Mouse (Mus musculus) embryonic facial prominence, embryonic 12.5 days (tissue): Measurements from ENCODE around the gene Dot1l. TPM values are rescaled to one million over a fixed set of nuclear protein-coding genes. Genes with fewer than 3 reads are reported as not detected.
A peak's percentile ranks its signal among the peaks of the same experiment; 100 is the strongest.
"Not testable (repeated sequence)": the region's sequence is repeated elsewhere in the genome, so short reads cannot be mapped to it uniquely, and the experiment has no call there.

Experiments
- ATAC-seq: fragments of 200-750 bp; cut with Nextera tagmentation; 2 replicates; pipeline ENCODE4 v1.8.0; 2017; ENCODE audit not compliant: insufficient number of reproducible peaks, insufficient read depth, low FRiP score, low TSS enrichment
- H3K27ac ChIP-seq: fragments of 300-500 bp; sonication (generic); 2 replicates; pipeline ENCODE4 v1.5.1; 2016; ENCODE audit warnings: mild to moderate bottlenecking
- H3K27me3 ChIP-seq: fragments of 300-500 bp; sonication (generic); 2 replicates; pipeline ENCODE4 v1.6.1; 2016; ENCODE audit warnings: mild to moderate bottlenecking, moderate library complexity
- H3K36me3 ChIP-seq: fragments of 300-500 bp; sonication (generic); 2 replicates; pipeline ENCODE4 v1.6.1; 2016; ENCODE audit warnings: mild to moderate bottlenecking
- H3K4me1 ChIP-seq: fragments of 300-500 bp; sonication (generic); 2 replicates; pipeline ENCODE4 v1.6.1; 2016
- H3K4me2 ChIP-seq: fragments of 300-500 bp; sonication (generic); replicated peaks from 2 replicates; pipeline ENCODE4 v1.6.1; 2016; ENCODE audit warnings: mild to moderate bottlenecking, moderate library complexity
- H3K4me3 ChIP-seq: fragments of 300-500 bp; sonication (generic); 2 replicates; pipeline ENCODE4 v1.5.1; 2016; ENCODE audit warnings: mild to moderate bottlenecking
- H3K9ac ChIP-seq: fragments of 300-500 bp; sonication (generic); 2 replicates; pipeline ENCODE4 v1.6.1; 2016; ENCODE audit warnings: mild to moderate bottlenecking, moderate library complexity
- H3K9me3 ChIP-seq: fragments of 300-500 bp; sonication (generic); 2 replicates; pipeline ENCODE4 v1.6.1; 2016; ENCODE audit warnings: mild to moderate bottlenecking, moderate library complexity
- WGBS: fragments of 180-500 bp; shearing (Covaris S2); methylation state at CpG from one replicate; pipeline ENCODE4 v1.1.7; 2016; 5-methylcytosine and 5-hydroxymethylcytosine counted together
- polyA plus RNA-seq: library from polyadenylated mRNA; unstranded; fragments of >200 nt; fragmentation: Nextera tagmentation; extraction: Ambion mirVana; gene quantifications from 2 replicates; pipeline ENCODE4 v1.2.1, GENCODE M21; 2016

Gene Dot1l
- polyA plus RNA-seq, 1 experiment from 2014 or later = 23.5 TPM

DNA sequence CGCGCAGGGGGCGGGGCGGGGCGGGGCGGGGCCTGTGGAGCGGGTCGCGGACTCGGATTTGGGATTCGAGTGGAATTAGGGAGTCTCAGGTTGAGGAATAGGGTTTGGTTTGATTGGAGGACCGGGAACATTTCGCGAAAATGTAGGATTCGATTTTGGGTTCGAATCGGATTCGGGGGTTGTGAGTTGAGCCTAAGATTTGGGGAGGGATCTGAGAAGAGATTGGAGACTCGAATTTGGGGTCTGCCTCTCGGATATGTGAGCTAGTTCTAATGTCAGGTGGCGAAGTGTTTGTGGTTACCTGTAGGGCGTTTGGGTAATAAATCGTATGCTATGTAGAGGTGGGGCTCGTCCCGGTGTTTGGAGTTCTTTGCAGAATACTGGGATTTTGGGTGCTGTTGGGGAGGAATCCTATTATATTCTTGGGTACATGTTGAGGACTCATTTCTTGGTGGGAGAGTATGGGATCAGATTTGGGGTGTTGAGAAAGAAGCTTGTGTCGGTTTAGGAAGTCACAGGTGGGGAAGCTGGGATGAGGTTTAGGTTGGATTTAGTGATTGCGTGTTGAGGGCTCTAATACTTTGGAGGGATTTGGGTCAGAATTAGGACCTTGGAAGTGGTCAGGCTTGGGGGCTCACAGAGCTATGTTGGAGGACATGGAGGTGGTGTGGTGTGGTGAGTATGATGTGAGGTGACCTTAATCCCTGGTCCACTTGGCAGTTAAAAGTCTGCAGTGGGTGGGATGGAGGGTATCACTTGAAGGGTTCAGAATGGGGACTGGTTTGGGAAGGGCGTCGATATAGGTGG lies 72.3 kb downstream of the Dot1l start:
- H3K4me1 ChIP-seq = peaks cover 29% of the 10 kb centered on the region

DNA sequence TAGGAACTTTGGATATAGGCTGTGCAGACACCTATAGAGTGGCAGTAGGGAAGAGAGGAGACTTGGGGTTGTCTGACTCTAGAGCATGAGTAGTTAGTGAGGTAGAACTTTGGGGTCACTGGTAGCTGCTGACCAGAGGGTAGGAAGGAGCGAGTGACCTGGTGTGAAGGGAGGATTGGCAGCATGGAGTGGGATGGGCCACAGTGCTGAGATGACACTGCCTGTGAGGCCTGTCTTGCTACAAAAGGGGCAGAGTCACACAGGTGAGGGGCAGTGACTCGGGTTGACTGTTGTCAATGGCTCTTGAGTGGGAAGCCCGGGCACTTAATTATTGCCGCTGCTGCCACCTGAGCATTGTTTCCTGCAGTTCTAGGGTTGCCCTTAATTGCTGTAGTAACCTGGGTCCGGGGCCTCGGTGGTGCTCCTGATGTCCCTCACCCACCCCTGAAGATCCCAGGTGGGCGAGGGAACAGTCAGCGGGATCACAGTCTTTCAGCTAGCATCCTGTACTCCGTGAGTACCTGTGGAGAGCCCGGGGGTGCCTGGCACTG lies 72.9 kb downstream of the Dot1l start:
- Histone ChIP-seq H3K9ac (peak overlapping the region; percentile 94), H3K4me3 (peak overlapping the region; percentile 81), H3K4me2 (peak overlapping the region; percentile 92), H3K36me3 (peaks cover 20% of the 10 kb centered on the region), H3K9me3 (no peaks in the 10 kb centered on the region), H3K27ac (no peak overlapping the region), H3K4me1 (peaks cover 29% of the 10 kb centered on the region), H3K27me3 (no peaks in the 10 kb centered on the region)
- 72% methylated on average over 10 of the region's 10 CpGs for WGBS
- ATAC-seq = no peak

More for the DNA sequence above, 72.3 kb downstream of the Dot1l start:
- Histone ChIP-seq H3K9ac (peak overlapping the region; percentile 94), H3K9me3 (no peaks in the 10 kb centered on the region), H3K4me3 (peak overlapping the region; percentile 81), H3K27me3 (no peaks in the 10 kb centered on the region), H3K4me2 (peak overlapping the region; percentile 92), H3K27ac (peak overlapping the region; percentile 92), H3K36me3 (peaks cover 20% of the 10 kb centered on the region)
- no peak for ATAC-seq
- 6% methylated on average over 29 of the region's 29 CpGs for WGBS

DNA sequence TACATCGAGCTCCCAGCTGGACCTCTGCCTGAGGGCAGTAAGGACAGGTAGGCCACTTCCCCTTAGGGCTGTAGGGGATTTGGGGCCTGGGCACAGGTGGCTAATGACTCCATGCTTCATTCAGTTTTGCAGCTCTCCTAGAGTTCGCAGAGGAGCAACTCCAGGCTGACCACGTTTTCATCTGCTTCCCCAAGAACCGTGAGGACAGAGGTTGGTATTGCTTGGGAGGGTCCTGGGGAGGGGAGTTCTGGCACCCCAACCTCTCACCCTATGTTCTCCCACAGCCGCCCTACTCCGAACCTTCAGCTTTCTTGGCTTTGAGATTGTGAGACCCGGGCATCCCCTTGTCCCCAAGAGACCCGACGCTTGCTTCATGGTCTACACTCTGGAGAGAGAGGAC lies 73.6 kb downstream of the Dot1l start:
- Histone ChIP-seq H3K36me3 (peaks cover 20% of the 10 kb centered on the region), H3K4me1 (peaks cover 29% of the 10 kb centered on the region), H3K4me2 (peak overlapping the region; percentile 92), H3K4me3 (peak overlapping the region; percentile 81)
- H3K27ac ChIP-seq, ATAC-seq, H3K27me3 ChIP-seq, H3K9ac ChIP-seq, H3K9me3 ChIP-seq: not testable (repeated sequence)
- 91% methylated on average over 9 of the region's 9 CpGs for WGBS

DNA sequence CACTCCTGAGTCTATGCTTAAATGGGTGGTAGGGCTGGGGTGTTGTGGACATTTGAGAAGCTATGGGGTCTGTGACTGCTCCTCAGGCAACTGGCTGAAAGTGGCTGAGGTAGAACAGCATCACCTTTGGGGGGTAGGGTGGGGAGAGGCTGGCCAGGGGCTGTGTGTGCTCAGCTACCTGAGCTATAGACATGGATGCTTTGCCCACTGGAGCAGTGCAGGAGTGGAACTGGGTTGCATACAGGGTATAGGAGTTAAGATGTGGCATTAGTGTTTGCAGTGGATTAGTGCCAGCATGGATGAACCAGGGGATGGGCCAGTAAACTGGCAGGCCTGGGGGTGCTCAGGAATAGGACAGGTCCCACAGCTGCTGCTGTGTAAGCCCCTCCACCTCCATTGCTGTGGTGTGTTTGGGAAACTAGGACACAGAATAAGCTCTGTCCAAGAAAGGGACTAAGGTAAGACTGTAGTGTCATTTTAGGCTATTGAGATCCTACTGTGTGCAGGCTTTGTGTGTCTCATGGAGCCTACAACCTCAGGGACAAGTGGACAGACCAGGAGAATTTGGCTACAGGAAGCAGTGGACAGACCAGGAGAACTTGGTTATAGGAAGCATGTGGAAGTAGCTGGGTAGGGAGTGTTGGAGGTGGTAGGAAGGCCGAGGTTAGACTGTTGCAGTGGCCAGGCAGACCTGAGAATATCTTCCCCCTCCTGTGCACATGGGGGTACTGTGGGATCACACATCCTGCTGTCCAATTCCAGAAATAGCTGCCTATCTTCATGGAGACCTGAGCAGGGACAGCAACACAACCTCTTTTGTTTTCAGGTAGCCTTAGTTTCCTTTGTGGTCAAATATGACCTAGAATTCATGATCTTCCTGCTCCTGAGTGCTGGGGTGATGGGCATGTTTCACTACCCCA lies 74.6 kb downstream of the Dot1l start:
- 59% methylated on average over 1 of the region's 1 CpGs for WGBS
- H3K9ac ChIP-seq = no peak overlapping the region
- peaks cover 4% of the 10 kb centered on the region; the same call in 1 of the 2 replicates for H3K9me3 ChIP-seq
- H3K27me3 ChIP-seq = peaks cover 16% of the 10 kb centered on the region
- peaks cover 29% of the 10 kb centered on the region for H3K4me1 ChIP-seq
- H3K27ac ChIP-seq = no peak overlapping the region
- no peak overlapping the region for H3K4me2 ChIP-seq
- no peak overlapping the region for H3K4me3 ChIP-seq
- peaks cover 20% of the 10 kb centered on the region for H3K36me3 ChIP-seq
- ATAC-seq = no peak

DNA sequence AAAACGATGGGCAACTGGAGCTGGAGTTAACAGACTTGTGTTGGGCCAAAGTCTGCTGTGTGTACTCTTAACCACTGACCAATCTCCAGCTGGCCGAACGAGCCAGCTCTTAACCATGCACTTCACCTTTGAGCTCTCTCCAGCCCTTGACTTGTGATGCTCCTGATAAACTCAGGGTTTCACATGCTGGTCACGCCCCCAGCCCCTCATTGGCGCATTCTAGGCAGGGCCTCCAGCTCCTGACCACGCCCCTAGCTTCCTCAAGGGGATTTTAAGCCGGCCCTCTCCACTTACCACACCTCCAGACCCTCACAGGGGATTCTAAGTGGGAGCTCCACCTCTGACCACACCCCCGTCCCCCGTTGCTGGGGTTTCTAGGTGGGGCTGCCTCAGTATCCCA lies 76.1 kb downstream of the Dot1l start:
- H3K27me3 ChIP-seq = peaks cover 31% of the 10 kb centered on the region
- no peak overlapping the region for H3K4me2 ChIP-seq
- H3K9ac ChIP-seq = no peak overlapping the region
- peaks cover 9% of the 10 kb centered on the region; the same call in 1 of the 2 replicates for H3K9me3 ChIP-seq
- ATAC-seq = no peak
- H3K4me3 ChIP-seq = no peak overlapping the region
- peaks cover 29% of the 10 kb centered on the region for H3K4me1 ChIP-seq
- WGBS = 2% methylated on average over 9 of the region's 9 CpGs
- H3K36me3 ChIP-seq = peaks cover 20% of the 10 kb centered on the region
- no peak overlapping the region for H3K27ac ChIP-seq

DNA sequence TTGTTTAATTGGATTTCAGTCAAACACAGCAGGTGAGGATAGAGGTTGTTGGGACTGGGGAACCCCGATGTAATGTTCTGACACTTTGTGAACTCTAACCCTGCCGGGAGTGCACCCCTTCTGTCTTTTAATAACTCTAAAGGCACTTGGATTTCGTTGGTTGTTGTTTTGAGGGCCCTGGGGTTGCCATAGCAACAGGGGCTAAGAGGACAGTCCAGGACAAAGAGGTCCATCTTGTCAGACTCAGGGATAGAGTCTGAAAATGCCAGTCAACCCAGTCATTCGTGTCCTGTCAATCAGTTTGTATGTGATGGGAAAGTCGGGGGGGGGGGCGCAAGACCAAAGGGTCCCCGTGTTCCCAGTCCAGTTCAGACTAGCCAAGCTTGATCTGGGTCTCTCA lies 77.8 kb downstream of the Dot1l start:
- no peak for ATAC-seq
- Histone ChIP-seq H3K36me3 (peaks cover 19% of the 10 kb centered on the region), H3K4me3 (no peak overlapping the region), H3K9ac (no peak overlapping the region), H3K27ac (no peak overlapping the region), H3K4me2 (no peak overlapping the region), H3K9me3 (peaks cover 9% of the 10 kb centered on the region; the same call in 1 of the 2 replicates), H3K27me3 (peaks cover 45% of the 10 kb centered on the region), H3K4me1 (peaks cover 27% of the 10 kb centered on the region)
- WGBS = 71% methylated on average over 7 of the region's 7 CpGs

DNA sequence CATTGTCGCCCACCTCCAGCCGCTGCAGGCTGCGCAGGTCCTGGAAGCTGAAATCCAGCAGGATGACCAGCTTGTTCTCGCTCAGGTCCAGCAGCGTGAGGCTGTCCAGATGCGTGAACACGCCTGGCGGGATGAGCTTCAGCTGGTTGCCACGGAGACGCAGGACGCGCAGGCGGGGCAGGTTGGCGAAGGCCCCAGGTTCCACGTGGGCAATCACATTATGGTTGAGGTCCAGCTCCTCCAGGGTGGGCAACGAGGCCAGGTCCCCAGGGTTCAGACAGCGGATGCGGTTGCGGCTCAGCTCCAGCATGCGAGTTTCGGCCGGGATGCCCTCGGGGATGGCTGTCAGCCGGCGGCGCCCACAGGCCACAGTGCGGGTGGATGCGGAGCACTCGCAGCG lies 80.6 kb downstream of the Dot1l start:
- H3K4me3 ChIP-seq = no peak overlapping the region
- no peak overlapping the region for H3K4me2 ChIP-seq
- H3K27me3 ChIP-seq = peaks cover 52% of the 10 kb centered on the region

DNA sequence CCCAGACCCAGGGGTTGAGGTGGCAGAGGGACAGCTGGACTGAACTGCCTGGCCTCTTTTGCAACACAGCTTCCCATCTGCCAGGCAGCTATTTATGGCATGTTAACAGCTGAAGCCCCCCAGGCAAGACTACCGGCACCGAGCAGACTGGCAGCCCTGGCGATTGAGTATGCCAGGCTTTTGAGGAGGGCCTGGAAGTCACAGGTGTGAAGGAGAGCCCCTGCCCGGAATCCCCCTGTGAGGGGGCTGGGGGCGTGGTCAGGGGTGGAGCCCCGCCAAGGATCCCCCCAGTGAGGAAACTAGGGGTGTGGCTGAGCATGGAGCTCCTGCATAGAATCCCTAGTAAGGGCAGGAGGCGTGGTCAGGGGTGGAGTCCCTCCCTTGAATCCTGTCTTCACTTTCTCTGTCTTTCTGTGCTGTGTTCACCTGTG lies 82.0 kb downstream of the Dot1l start:
- Histone ChIP-seq H3K27ac (no peak overlapping the region), H3K4me2 (no peak overlapping the region), H3K9me3 (peaks cover 9% of the 10 kb centered on the region; the same call in 1 of the 2 replicates), H3K4me1 (0 out of 2 replicates have a peak, but pooled peaks cover 4% of the 10 kb centered on the region), H3K4me3 (no peak overlapping the region), H3K36me3 (no peaks in the 10 kb centered on the region), H3K27me3 (peaks cover 57% of the 10 kb centered on the region), H3K9ac (no peak overlapping the region)
- no peak for ATAC-seq
- WGBS = 47% methylated on average over 7 of the region's 7 CpGs

More for the DNA sequence above, 80.6 kb downstream of the Dot1l start:
- H3K4me1 ChIP-seq = peaks cover 12% of the 10 kb centered on the region
- no peaks in the 10 kb centered on the region for H3K36me3 ChIP-seq
- no peak overlapping the region for H3K27ac ChIP-seq
- peaks cover 9% of the 10 kb centered on the region; the same call in 1 of the 2 replicates for H3K9me3 ChIP-seq
- WGBS = 60% methylated on average over 30 of the region's 30 CpGs
- H3K9ac ChIP-seq = no peak overlapping the region
- ATAC-seq = no peak

DNA sequence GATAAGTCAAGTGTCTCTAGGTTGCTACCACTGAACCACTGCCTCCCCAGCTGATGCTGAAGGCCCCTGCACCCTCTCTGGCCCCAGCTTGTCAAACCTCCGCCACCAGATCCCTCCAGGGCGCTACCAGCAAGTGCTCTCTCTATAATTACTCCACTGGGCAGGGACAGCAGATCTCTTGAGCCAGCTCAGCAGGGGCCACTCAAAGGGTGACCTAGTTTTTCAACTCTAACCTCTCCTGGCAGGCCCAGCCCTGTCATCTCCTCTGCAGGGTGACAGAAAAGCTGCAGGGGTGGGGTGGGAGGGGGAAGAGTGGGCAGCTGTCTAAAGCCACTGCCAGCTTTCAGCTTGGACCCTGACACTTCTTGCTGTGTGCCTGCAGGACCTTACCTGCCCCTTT lies 82.8 kb downstream of the Dot1l start:
- Histone ChIP-seq H3K9ac (no peak overlapping the region), H3K36me3 (no peaks in the 10 kb centered on the region), H3K4me2 (no peak overlapping the region), H3K4me3 (no peak overlapping the region), H3K27me3 (peaks cover 65% of the 10 kb centered on the region), H3K27ac (no peak overlapping the region), H3K9me3 (peaks cover 9% of the 10 kb centered on the region; the same call in 1 of the 2 replicates), H3K4me1 (0 out of 2 replicates have a peak, but pooled peaks cover 4% of the 10 kb centered on the region)
- WGBS = 11% methylated on average over 2 of the region's 2 CpGs
- ATAC-seq = no peak

DNA sequence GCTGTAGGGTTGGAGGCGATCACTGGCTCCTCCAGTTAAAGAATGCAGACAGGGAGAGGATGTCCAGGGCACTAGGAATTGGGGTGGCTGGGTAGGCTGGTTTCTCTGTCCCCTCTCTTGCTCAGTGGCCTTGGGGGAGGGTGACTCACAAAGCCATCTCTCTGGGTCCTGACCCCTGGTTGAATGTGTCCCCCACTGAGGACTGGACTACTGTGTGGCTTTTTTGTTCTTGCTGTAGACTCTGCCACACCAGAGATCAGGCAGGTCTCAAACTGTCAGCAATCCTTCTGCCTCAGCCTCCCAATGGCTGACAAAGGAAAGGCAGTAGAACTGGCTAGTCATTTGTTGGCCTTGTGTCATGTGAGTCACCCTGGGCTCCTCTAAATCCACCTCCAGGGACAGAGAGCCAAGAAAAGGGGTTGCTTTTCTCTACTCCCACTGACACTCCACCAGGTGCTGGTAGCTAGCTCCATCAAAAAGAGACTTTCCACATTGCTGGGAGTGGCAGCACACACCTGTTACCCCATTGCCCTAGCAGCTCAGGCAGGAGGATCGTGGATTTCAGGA lies 83.4 kb downstream of the Dot1l start:
- 0 out of 2 replicates have a peak, but pooled peaks cover 5% of the 10 kb centered on the region for H3K4me1 ChIP-seq
- H3K4me3 ChIP-seq = no peak overlapping the region
- peaks cover 9% of the 10 kb centered on the region; the same call in 1 of the 2 replicates for H3K9me3 ChIP-seq
- no peak overlapping the region for H3K27ac ChIP-seq
- 61% methylated on average over 2 of the region's 2 CpGs for WGBS
- H3K4me2 ChIP-seq = no peak overlapping the region
- no peaks in the 10 kb centered on the region for H3K36me3 ChIP-seq
- no peak overlapping the region for H3K9ac ChIP-seq
- no peak for ATAC-seq
- peaks cover 67% of the 10 kb centered on the region for H3K27me3 ChIP-seq

DNA sequence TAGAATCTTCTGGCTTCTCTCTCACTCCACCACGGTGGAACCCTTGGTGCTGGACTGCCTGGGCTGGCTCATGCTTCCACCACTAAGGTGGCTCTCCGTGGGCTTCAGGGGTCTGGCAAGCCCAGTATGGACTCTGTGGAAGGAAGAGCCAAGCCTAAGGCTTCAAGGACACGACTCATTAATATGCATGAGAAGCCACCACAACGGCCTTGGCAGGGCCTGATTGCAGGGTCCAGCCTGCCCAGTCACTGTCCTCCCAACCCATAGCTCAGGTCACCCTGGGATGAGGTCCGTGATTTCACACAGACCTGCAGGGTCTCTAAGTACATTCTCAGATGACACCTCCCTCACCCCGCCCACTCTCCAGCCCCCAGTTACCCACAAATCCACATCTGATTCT lies 84.8 kb downstream of the Dot1l start:
- Histone ChIP-seq H3K27ac (no peak overlapping the region), H3K9ac (no peak overlapping the region), H3K4me1 (peaks cover 14% of the 10 kb centered on the region), H3K4me2 (no peak overlapping the region), H3K9me3 (peaks cover 2% of the 10 kb centered on the region; the same call in 1 of the 2 replicates), H3K27me3 (peaks cover 67% of the 10 kb centered on the region), H3K36me3 (no peaks in the 10 kb centered on the region), H3K4me3 (no peak overlapping the region)
- 65% methylated on average over 6 of the region's 6 CpGs for WGBS
- ATAC-seq = no peak
